In genomic region chr7:31008889-31009288, GRCm38 (mm10) we compare ENCODE assay signal across 14 mouse cellular contexts. TPM values are rescaled to one million over a fixed set of nuclear protein-coding genes. Genes with fewer than 3 reads are reported as not detected.
A peak's percentile ranks its signal among the peaks of the same experiment; 100 is the strongest.
DNase-seq lines count a peak whose midpoint lies in the region; ATAC-seq and TF ChIP-seq lines count a peak whose summit lies in the region.
"Had no signal": no experiment of that assay in that cellular context is flagged by ENCODE, and none has a peak within 500 bp of the region (broad histone marks: within the 10 kb centered on the region; RNA-seq: fewer than 3 reads in every experiment).

No protein-coding gene starts in this region.

- no peak overlapping the region for H3K27ac ChIP-seq in kidney, embryonic 16.5 days (ENCODE audit: low read length)
- no peak overlapping the region for H3K27ac ChIP-seq in intestine, postnatal 0 days (ENCODE audit: low read depth, low read length)
- H3K27ac ChIP-seq in neural tube, embryonic 14.5 days (ENCODE audit: low read depth, low read length), result no peak overlapping the region
- H3K27ac ChIP-seq: embryonic facial prominence, embryonic 10.5 days had no signal

- TF ChIP-seq CTCF in intestine, postnatal 0 days (IDR thresholded peaks at IDR 0.05; ENCODE audit: low read depth), result no peak

- H3K27me3 ChIP-seq in kidney, embryonic 16.5 days (ENCODE audit: insufficient read depth, low read length), result no peaks in the 10 kb centered on the region
- H3K27me3 ChIP-seq in intestine, postnatal 0 days (replicated peaks; ENCODE audit: control insufficient read depth, insufficient read depth, low read length), result no peaks in the 10 kb centered on the region
- no peaks in the 10 kb centered on the region for H3K27me3 ChIP-seq in neural tube, embryonic 14.5 days (ENCODE audit: control insufficient read depth, insufficient read depth, low read length)

- H3K4me2 ChIP-seq in kidney, embryonic 16.5 days (replicated peaks; ENCODE audit: low read depth, low read length), result no peak overlapping the region
- no peak overlapping the region for H3K4me2 ChIP-seq in intestine, postnatal 0 days (replicated peaks; ENCODE audit: low read depth)
- H3K4me2 ChIP-seq in neural tube, embryonic 14.5 days (ENCODE audit: low read depth, low read length), result no peak overlapping the region
- H3K4me2 ChIP-seq: midbrain, embryonic 11.5 days had no signal

- 8% methylated on average over 3 of the region's 3 CpGs for WGBS in kidney, embryonic 16.5 days
- WGBS in intestine, postnatal 0 days, result 21% methylated on average over 3 of the region's 3 CpGs
- 36% methylated on average over 3 of the region's 3 CpGs for WGBS in neural tube, embryonic 14.5 days

- H3K9me3 ChIP-seq in kidney, embryonic 16.5 days (ENCODE audit: low read length), result no peaks in the 10 kb centered on the region
- no peaks in the 10 kb centered on the region for H3K9me3 ChIP-seq in intestine, postnatal 0 days (ENCODE audit: control insufficient read depth)
- no peaks in the 10 kb centered on the region for H3K9me3 ChIP-seq in neural tube, embryonic 14.5 days (ENCODE audit: control insufficient read depth, low read length)
- H3K9me3 ChIP-seq: embryonic facial prominence, embryonic 10.5 days had no signal

- DNase-seq in adrenal gland, adult 2 months, result peak; percentile 15
- DNase-seq in adrenal gland, postnatal 14 days, result no peak
- DNase-seq in kidney, adult 11 months, result no peak
- DNase-seq in ovary, postnatal 14 days (ENCODE audit: low spot score), result no peak
- no peak for DNase-seq in cerebellum, adult 18-20 months
- DNase-seq: cerebellum, adult 8-10 months; lung, adult 2 months had no signal

- ATAC-seq in kidney, embryonic 16.5 days (ENCODE audit: low FRiP score, low TSS enrichment), result peak; percentile 77
- 0 out of 2 replicates have a peak, but pooled peaks have one; percentile 22 for ATAC-seq in intestine, postnatal 0 days
- peak; percentile 68; the same call in 1 of the 2 replicates for ATAC-seq in neural tube, embryonic 14.5 days (ENCODE audit: low read depth)

- no peak overlapping the region for H3K4me3 ChIP-seq in kidney, embryonic 16.5 days (ENCODE audit: low read length)
- H3K4me3 ChIP-seq in intestine, postnatal 0 days (ENCODE audit: low read depth, low read length), result no peak overlapping the region
- no peak overlapping the region for H3K4me3 ChIP-seq in neural tube, embryonic 14.5 days (ENCODE audit: low read depth, low read length)
- H3K4me3 ChIP-seq: embryonic facial prominence, embryonic 10.5 days had no signal

- H3K9ac ChIP-seq in kidney, embryonic 16.5 days (replicated peaks; ENCODE audit: low read length), result no peak overlapping the region
- no peak overlapping the region for H3K9ac ChIP-seq in intestine, postnatal 0 days (ENCODE audit: low read depth, low read length)
- no peak overlapping the region for H3K9ac ChIP-seq in neural tube, embryonic 14.5 days (replicated peaks; ENCODE audit: low read depth, low read length)

- no peaks in the 10 kb centered on the region for H3K36me3 ChIP-seq in kidney, embryonic 16.5 days (ENCODE audit: insufficient read depth, low read length)
- no peaks in the 10 kb centered on the region for H3K36me3 ChIP-seq in intestine, postnatal 0 days (ENCODE audit: control insufficient read depth, insufficient read depth)
- H3K36me3 ChIP-seq in neural tube, embryonic 14.5 days (ENCODE audit: control insufficient read depth, insufficient read depth, low read length), result no peaks in the 10 kb centered on the region
- H3K36me3 ChIP-seq: embryonic facial prominence, embryonic 10.5 days had no signal

- H3K4me1 ChIP-seq in kidney, embryonic 16.5 days (ENCODE audit: insufficient read depth, low read length), result peaks cover 5% of the 10 kb centered on the region; the same call in 1 of the 2 replicates
- no peaks in the 10 kb centered on the region for H3K4me1 ChIP-seq in intestine, postnatal 0 days (replicated peaks; ENCODE audit: control insufficient read depth, insufficient read depth, low read length)
- no peaks in the 10 kb centered on the region for H3K4me1 ChIP-seq in neural tube, embryonic 14.5 days (ENCODE audit: control insufficient read depth, insufficient read depth, low read length)
- H3K4me1 ChIP-seq: embryonic facial prominence, embryonic 10.5 days had no signal

RNA-seq across cellular contexts. Expression of gene Fxyd5, which starts 33.4 kb away (rescaled TPM):
- total RNA-seq in adrenal gland, adult 2 months (2021), result 100 to 1,000 TPM in 1 of 2 experiments, 10 to 100 TPM in 1; 61.4 to 112 TPM
- 51.0 and 53.5 TPM in 2 replicates for polyA plus RNA-seq in adrenal gland, adult 2 months (2012; rRNA removed)
- total RNA-seq in adrenal gland, postnatal 14 days (2021), result 32.7 and 63.0 TPM in 2 replicates
- polyA plus RNA-seq in kidney, embryonic 16.5 days (2015; fragmentation: Nextera tagmentation; extraction: Ambion mirVana), result 32.6 and 34.0 TPM in 2 replicates
- polyA plus RNA-seq in intestine, postnatal 0 days (2015; fragmentation: Nextera tagmentation; extraction: Ambion mirVana), result 18.2 and 19.3 TPM in 2 replicates
- polyA plus RNA-seq in neural tube, embryonic 14.5 days (2014; fragmentation: Nextera tagmentation; extraction: Ambion mirVana), result 7.8 and 12.9 TPM in 2 replicates

RNA-seq across cellular contexts. Expression of gene Fam187b, which starts 35.3 kb away (rescaled TPM):
- total RNA-seq in adrenal gland, adult 2 months (2021), result under 1 TPM; 0.37 to 0.59 TPM
- polyA plus RNA-seq in adrenal gland, adult 2 months (2012; rRNA removed), result 0.18 and 0.38 TPM in 2 replicates
- total RNA-seq in adrenal gland, postnatal 14 days (2021), result 0.34 and 1.1 TPM in 2 replicates
- polyA plus RNA-seq in kidney, embryonic 16.5 days (2015; fragmentation: Nextera tagmentation; extraction: Ambion mirVana), result 8.0 and 9.0 TPM in 2 replicates
- polyA plus RNA-seq in intestine, postnatal 0 days (2015; fragmentation: Nextera tagmentation; extraction: Ambion mirVana), result 10.4 and 12.0 TPM in 2 replicates
- 0.40 and 0.44 TPM in 2 replicates for polyA plus RNA-seq in neural tube, embryonic 14.5 days (2014; fragmentation: Nextera tagmentation; extraction: Ambion mirVana)
- total RNA-seq: hematopoietic stem cell, adult 5-6 weeks; left cerebral cortex, postnatal 36 days had no signal

RNA-seq across cellular contexts. Expression of gene Lsr, which starts 35.6 kb away (rescaled TPM):
- 10 to 100 TPM in 1 of 2 experiments, 1 to 10 TPM in 1; 9.2 to 13.7 TPM for total RNA-seq in adrenal gland, adult 2 months (2021)
- polyA plus RNA-seq in adrenal gland, adult 2 months (2012; rRNA removed), result 17.5 and 24.0 TPM in 2 replicates
- 6.7 and 19.9 TPM in 2 replicates for total RNA-seq in adrenal gland, postnatal 14 days (2021)
- polyA plus RNA-seq in kidney, embryonic 16.5 days (2015; fragmentation: Nextera tagmentation; extraction: Ambion mirVana), result 72.5 and 73.5 TPM in 2 replicates
- 110 and 118 TPM in 2 replicates for polyA plus RNA-seq in intestine, postnatal 0 days (2015; fragmentation: Nextera tagmentation; extraction: Ambion mirVana)
- 10.2 and 15.3 TPM in 2 replicates for polyA plus RNA-seq in neural tube, embryonic 14.5 days (2014; fragmentation: Nextera tagmentation; extraction: Ambion mirVana)

RNA-seq across cellular contexts. Expression of gene Fxyd7, which starts 42.4 kb away (rescaled TPM):
- total RNA-seq in adrenal gland, adult 2 months (2021), result 1 to 10 TPM; 1.3 to 1.4 TPM
- polyA plus RNA-seq in adrenal gland, adult 2 months (2012; rRNA removed), result 4.4 and 9.9 TPM in 2 replicates
- total RNA-seq in adrenal gland, postnatal 14 days (2021), result 3.6 and 10.7 TPM in 2 replicates
- polyA plus RNA-seq in kidney, embryonic 16.5 days (2015; fragmentation: Nextera tagmentation; extraction: Ambion mirVana), result 11.1 and 11.4 TPM in 2 replicates
- polyA plus RNA-seq in intestine, postnatal 0 days (2015; fragmentation: Nextera tagmentation; extraction: Ambion mirVana), result 15.2 and 16.2 TPM in 2 replicates
- polyA plus RNA-seq in neural tube, embryonic 14.5 days (2014; fragmentation: Nextera tagmentation; extraction: Ambion mirVana), result 252 and 299 TPM in 2 replicates

RNA-seq across cellular contexts. Expression of gene Fxyd1, which starts 48.1 kb away (rescaled TPM):
- 100 to 1,000 TPM; 307 to 317 TPM for total RNA-seq in adrenal gland, adult 2 months (2021)
- polyA plus RNA-seq in adrenal gland, adult 2 months (2012; rRNA removed), result 480 and 501 TPM in 2 replicates
- 340 and 374 TPM in 2 replicates for total RNA-seq in adrenal gland, postnatal 14 days (2021)
- polyA plus RNA-seq in kidney, embryonic 16.5 days (2015; fragmentation: Nextera tagmentation; extraction: Ambion mirVana), result 45.7 and 48.3 TPM in 2 replicates
- 78.9 and 83.1 TPM in 2 replicates for polyA plus RNA-seq in intestine, postnatal 0 days (2015; fragmentation: Nextera tagmentation; extraction: Ambion mirVana)
- 9.6 and 22.9 TPM in 2 replicates for polyA plus RNA-seq in neural tube, embryonic 14.5 days (2014; fragmentation: Nextera tagmentation; extraction: Ambion mirVana)

Comparison
In these comparisons a context has a peak if more than half of its experiments do, and no peak if none do; other contexts are left out.
1. ATAC-seq: peak in every context shown above with its lines; median percentile 77 in kidney, embryonic 16.5 days; 68 in neural tube, embryonic 14.5 days; 22 in intestine, postnatal 0 days.